Mouse (Mus musculus) mouse embryonic stem cell (cell line): ENCODE results near the gene Tspan10.

Experiments used
- in situ Hi-C, 2 experiments: fragments of 300-500 bp; cut with MboI; formaldehyde crosslinking; loops; 1 replicate in 1 of 2; 3 replicates in 1 of 2; pipeline ENCODE4 v1.14.3; 2019 to 2020; ENCODE audit warnings: low sequenced_read_pairs in 2 of 2, low pct_unique_long_range_greater_than_20kb in 1 of 2, mixed read lengths in 1 of 2; ENCODE audit not compliant: unreplicated experiment in 1 of 2

Tspan10 gene

GRCm38 (mm10) chr11:120452246-120452645 lies 9.8 kb downstream of the Tspan10 start:
- in situ Hi-C loops: no loop called here

GRCm38 (mm10) chr11:120453306-120453705 lies 10.9 kb downstream of the Tspan10 start, which contains the start of gene Pde6g:
Pde6g (minus strand) TSS chr11:120453500.
- in situ Hi-C loops: no loop called here

- in situ Hi-C loops: no loop called here
Measured at GRCm38 (mm10) chr11:120454965-120455364, 12.5 kb downstream of the Tspan10 start.

GRCm38 (mm10) chr11:120455413-120455812 lies 13.0 kb downstream of the Tspan10 start:
- in situ Hi-C loops: no loop called here

- in situ Hi-C loops: no loop called here
Measured at GRCm38 (mm10) chr11:120457370-120457769, 14.9 kb downstream of the Tspan10 start.

GRCm38 (mm10) chr11:120457772-120458751 lies 15.6 kb downstream of the Tspan10 start, which contains the start of the genes Oxld1 and Ccdc137:
Oxld1 (minus strand) TSS chr11:120458068.
Ccdc137 (plus strand) TSS chr11:120458115.
- in situ Hi-C loops: no loop called here

GRCm38 (mm10) chr11:120458847-120459597 lies 16.6 kb downstream of the Tspan10 start:
- in situ Hi-C loops: no loop called here

GRCm38 (mm10) chr11:120463536-120463935 lies 21.1 kb downstream of the Tspan10 start:
- in situ Hi-C loops: no loop called here

GRCm38 (mm10) chr11:120464365-120464764 lies 21.9 kb downstream of the Tspan10 start:
- in situ Hi-C loops: no loop called here

GRCm38 (mm10) chr11:120465521-120465920 lies 23.1 kb downstream of the Tspan10 start:
- in situ Hi-C loops: no loop called here

GRCm38 (mm10) chr11:120467051-120467735 lies 24.7 kb downstream of the Tspan10 start, which contains the start of gene Arl16:
Arl16 (minus strand) TSS chr11:120467607.
- in situ Hi-C loops: no loop called here

GRCm38 (mm10) chr11:120467736-120468092 lies 25.3 kb downstream of the Tspan10 start:
- in situ Hi-C loops: no loop called here

- in situ Hi-C loops: no loop called here
Measured at GRCm38 (mm10) chr11:120472052-120472451, 29.6 kb downstream of the Tspan10 start.

GRCm38 (mm10) chr11:120483448-120483934 lies 41.0 kb downstream of the Tspan10 start:
- in situ Hi-C loops: no loop called here

- in situ Hi-C loops: no loop called here
Measured at GRCm38 (mm10) chr11:120484265-120484981, 42.0 kb downstream of the Tspan10 start, which contains the start of gene Mrpl12. Mrpl12 (plus strand) TSS chr11:120484613.

GRCm38 (mm10) chr11:120485251-120485650 lies 42.8 kb downstream of the Tspan10 start:
- in situ Hi-C loops: no loop called here

- in situ Hi-C loops: no loop called here
Measured at GRCm38 (mm10) chr11:120488516-120488915, 46.1 kb downstream of the Tspan10 start.
